Mouse (Mus musculus): ENCODE results near the gene Cwf19l1. TPM values are rescaled to one million over a fixed set of nuclear protein-coding genes. Genes with fewer than 3 reads are reported as not detected.

Cwf19l1 gene
- total and polyA plus RNA-seq, 3 experiments = 6.2 to 25.4 (median 16.5) TPM

GRCm38 (mm10) chr19:44117793-44118192 is 17.9 kb downstream of the Cwf19l1 start:
- DNase-seq = no peak

- DNase-seq = no peak
These were observed 24.0 kb downstream of the Cwf19l1 start for GRCm38 (mm10) chr19:44111706-44112105.

- peak; percentile 47 for DNase-seq
These were observed 25.3 kb downstream of the Cwf19l1 start for GRCm38 (mm10) chr19:44110356-44110755.

GRCm38 (mm10) chr19:44108996-44109395 is 26.7 kb downstream of the Cwf19l1 start:
- DNase-seq = peak; percentile 82

- DNase-seq = no peak
These were observed 27.8 kb downstream of the Cwf19l1 start for GRCm38 (mm10) chr19:44107661-44108521.

GRCm38 (mm10) chr19:44106831-44107660 is 28.6 kb downstream of the Cwf19l1 start, which contains the start of gene Chuk:
TSS of gene Chuk (minus strand) at chr19:44107480.
- DNase-seq = peak; percentile 97

- DNase-seq = no peak
These were observed 31.3 kb downstream of the Cwf19l1 start for GRCm38 (mm10) chr19:44104393-44104792.

- no peak for DNase-seq
These were observed 32.7 kb downstream of the Cwf19l1 start for GRCm38 (mm10) chr19:44103001-44103400.

GRCm38 (mm10) chr19:44100840-44101239 is 34.8 kb downstream of the Cwf19l1 start:
- DNase-seq = no peak

- DNase-seq = no peak
These were observed 49.4 kb downstream of the Cwf19l1 start for GRCm38 (mm10) chr19:44086278-44086677.

GRCm38 (mm10) chr19:44080920-44081319 is 54.8 kb downstream of the Cwf19l1 start:
- no peak for DNase-seq

- DNase-seq = no peak
These were observed 55.7 kb downstream of the Cwf19l1 start for GRCm38 (mm10) chr19:44080023-44080422.

GRCm38 (mm10) chr19:44077024-44077423 is 58.7 kb downstream of the Cwf19l1 start:
- DNase-seq = no peak

- DNase-seq = no peak
These were observed 59.2 kb downstream of the Cwf19l1 start for GRCm38 (mm10) chr19:44076457-44076856.

- DNase-seq = no peak
These were observed 60.7 kb downstream of the Cwf19l1 start for GRCm38 (mm10) chr19:44074986-44075385.

GRCm38 (mm10) chr19:44071166-44071565 is 64.5 kb downstream of the Cwf19l1 start:
- DNase-seq = no peak

- DNase-seq = no peak
These were observed 65.8 kb downstream of the Cwf19l1 start for GRCm38 (mm10) chr19:44069914-44070232.

GRCm38 (mm10) chr19:44069121-44069913 is 66.4 kb downstream of the Cwf19l1 start, which contains the start of gene Erlin1:
TSS of gene Erlin1 (minus strand) at chr19:44069785.
- peak; percentile 95 for DNase-seq

GRCm38 (mm10) chr19:44068232-44068631 is 67.4 kb downstream of the Cwf19l1 start:
- no peak for DNase-seq

GRCm38 (mm10) chr19:44067323-44068049 is 68.2 kb downstream of the Cwf19l1 start:
- DNase-seq = peak; percentile 11

GRCm38 (mm10) chr19:44064734-44065133 is 70.9 kb downstream of the Cwf19l1 start:
- DNase-seq = no peak
